Mouse (Mus musculus): ENCODE measurements around the gene Zfp931. TPM values are rescaled to one million over a fixed set of nuclear protein-coding genes. Genes with fewer than 3 reads are reported as not detected.
"Not testable (repeated sequence)": the region's sequence is repeated elsewhere in the genome, so short reads cannot be mapped to it uniquely, and the experiment has no call there.

Zfp931 gene
- 14.6 and 14.9 TPM in 2 replicates for polyA plus RNA-seq (2014; fragmentation: Nextera tagmentation; extraction: Ambion mirVana)

- not testable (repeated sequence) for ATAC-seq (ENCODE audit: low FRiP score); H3K27ac ChIP-seq; DNase-seq (ENCODE audit: low spot score); H3K36me3 ChIP-seq (replicated peaks; ENCODE audit: control insufficient read depth, insufficient read depth); H3K9me3 ChIP-seq (ENCODE audit: control insufficient read depth, low read length); H3K4me1 ChIP-seq (replicated peaks; ENCODE audit: control insufficient read depth, insufficient read depth, low read length); H3K27me3 ChIP-seq (ENCODE audit: control insufficient read depth, insufficient read depth, low read length)
- 0% methylated on average over 2 of the region's 14 CpGs for WGBS
- H3K9ac ChIP-seq = peak within 1 kb of the TSS; percentile 47; the same call in 1 of the 2 replicates
- H3K4me2 ChIP-seq (replicated peaks) = peak within 1 kb of the TSS; percentile 50
- peak within 1 kb of the TSS; percentile 32 for H3K4me3 ChIP-seq (replicated peaks; ENCODE audit: low read length)
Observed at GRCm38 (mm10) chr2:178078166-178078717, at the start of gene Zfp931. TSS of gene Zfp931 (minus strand) at chr2:178078476.

DNA sequence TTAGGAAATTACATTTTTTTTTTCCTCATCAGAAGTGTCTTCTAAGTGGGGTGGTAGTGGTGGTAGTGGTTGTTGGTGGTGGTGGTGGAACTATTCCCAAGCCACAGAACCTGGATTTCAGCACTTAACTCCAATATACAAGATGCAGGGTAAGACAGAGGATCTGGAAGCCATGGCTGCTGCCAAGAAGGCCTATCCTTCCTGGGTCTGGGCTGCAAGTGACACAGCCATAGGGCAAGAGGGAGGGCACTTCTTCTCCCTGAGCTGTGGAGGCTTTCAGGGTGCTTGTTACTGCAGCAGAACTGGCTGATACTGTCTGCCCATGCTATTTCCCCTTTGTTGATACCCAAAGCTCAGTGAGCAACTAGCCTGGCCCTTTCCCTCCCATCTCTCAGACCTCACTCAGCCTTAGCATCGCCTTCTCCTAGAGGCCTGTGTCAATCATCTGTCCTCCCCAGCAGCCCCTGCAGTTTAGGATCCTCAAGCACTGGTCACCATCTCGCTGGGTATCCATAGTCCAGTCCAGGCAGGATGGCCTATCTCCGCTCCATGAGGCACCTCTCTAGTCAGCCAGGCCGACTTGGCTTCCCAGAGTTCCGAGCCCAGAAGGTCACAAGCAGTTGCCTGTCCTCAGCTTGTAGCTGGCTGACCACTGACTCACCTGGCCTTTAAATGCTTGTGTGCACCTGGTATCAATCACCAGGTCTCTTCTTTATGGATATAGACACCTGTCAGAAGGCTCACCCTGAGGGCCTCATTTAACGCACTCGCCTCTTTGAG, 48.0 kb upstream of the Zfp931 start:
- Histone ChIP-seq H3K36me3 (replicated peaks; ENCODE audit: control insufficient read depth, insufficient read depth) (no peaks in the 10 kb centered on the region), H3K9me3 (ENCODE audit: control insufficient read depth, low read length) (no peaks in the 10 kb centered on the region), H3K27me3 (ENCODE audit: control insufficient read depth, insufficient read depth, low read length) (no peaks in the 10 kb centered on the region), H3K9ac (no peak overlapping the region), H3K4me3 (replicated peaks; ENCODE audit: low read length) (no peak overlapping the region), H3K4me2 (replicated peaks) (no peak overlapping the region), H3K4me1 (replicated peaks; ENCODE audit: control insufficient read depth, insufficient read depth, low read length) (no peaks in the 10 kb centered on the region), H3K27ac (no peak overlapping the region)
- DNase-seq (ENCODE audit: low spot score) (no peak), ATAC-seq (ENCODE audit: low FRiP score) (no peak)
- 96% methylated on average over 7 of the region's 7 CpGs for WGBS

DNA sequence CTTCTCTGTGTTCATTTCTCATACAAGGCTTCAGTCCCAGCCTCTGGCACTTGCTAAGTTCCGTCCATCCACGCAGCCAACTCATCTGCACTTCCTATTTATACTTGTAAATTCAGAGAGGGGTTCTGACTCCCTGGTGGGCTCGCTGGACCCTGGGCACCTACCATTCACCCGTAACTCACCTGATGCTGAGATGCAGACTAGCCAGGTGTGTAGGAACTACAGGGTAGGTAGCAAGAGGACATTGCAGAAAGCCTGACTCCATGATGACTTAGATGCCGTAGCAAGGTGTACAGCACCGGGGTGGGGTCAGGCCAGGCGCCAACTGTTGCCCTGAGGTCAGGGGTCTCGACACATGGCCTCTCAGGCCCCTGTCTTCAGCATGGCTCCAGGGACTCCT, 47.2 kb upstream of the Zfp931 start:
- Histone ChIP-seq H3K9me3 (ENCODE audit: control insufficient read depth, low read length) (no peaks in the 10 kb centered on the region), H3K4me1 (replicated peaks; ENCODE audit: control insufficient read depth, insufficient read depth, low read length) (no peaks in the 10 kb centered on the region), H3K9ac (no peak overlapping the region), H3K27me3 (ENCODE audit: control insufficient read depth, insufficient read depth, low read length) (no peaks in the 10 kb centered on the region), H3K4me2 (replicated peaks) (no peak overlapping the region), H3K4me3 (replicated peaks; ENCODE audit: low read length) (no peak overlapping the region), H3K27ac (no peak overlapping the region), H3K36me3 (replicated peaks; ENCODE audit: control insufficient read depth, insufficient read depth) (no peaks in the 10 kb centered on the region)
- no peak for ATAC-seq (ENCODE audit: low FRiP score)
- WGBS = 82% methylated on average over 8 of the region's 8 CpGs
- no peak for DNase-seq (ENCODE audit: low spot score)

DNA sequence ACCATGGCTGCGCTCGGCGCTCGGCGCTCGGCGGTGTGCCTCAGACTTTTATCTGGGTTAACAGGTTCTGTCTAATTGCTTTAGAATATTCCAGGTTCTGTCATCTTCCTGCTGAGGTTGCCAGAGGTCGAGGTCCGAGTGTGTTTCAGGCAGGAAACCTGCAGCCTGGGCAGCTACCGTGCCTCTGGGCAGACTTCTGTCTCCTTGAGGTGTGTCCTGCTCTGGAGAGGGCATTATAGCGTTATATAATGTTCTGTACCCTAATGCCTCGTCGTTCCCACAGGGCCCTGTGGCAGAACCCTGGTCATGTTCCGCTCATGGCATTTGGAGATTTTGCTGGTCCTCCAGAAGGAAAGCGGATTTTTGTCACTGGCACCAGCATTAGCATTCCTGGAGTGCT, 45.2 kb upstream of the Zfp931 start:
- 86% methylated on average over 15 of the region's 15 CpGs for WGBS
- H3K36me3 ChIP-seq (replicated peaks; ENCODE audit: control insufficient read depth, insufficient read depth) = no peaks in the 10 kb centered on the region
- ATAC-seq (ENCODE audit: low FRiP score) (no peak), DNase-seq (ENCODE audit: low spot score) (no peak)
- H3K27ac ChIP-seq = no peak overlapping the region
- H3K9me3 ChIP-seq (ENCODE audit: control insufficient read depth, low read length) = no peaks in the 10 kb centered on the region
- no peak overlapping the region for H3K4me3 ChIP-seq (replicated peaks; ENCODE audit: low read length)
- H3K9ac ChIP-seq = no peak overlapping the region
- peaks cover 6% of the 10 kb centered on the region for H3K4me1 ChIP-seq (replicated peaks; ENCODE audit: control insufficient read depth, insufficient read depth, low read length)
- peaks cover 12% of the 10 kb centered on the region for H3K27me3 ChIP-seq (ENCODE audit: control insufficient read depth, insufficient read depth, low read length)
- no peak overlapping the region for H3K4me2 ChIP-seq (replicated peaks)

- peaks cover 17% of the 10 kb centered on the region for H3K27me3 ChIP-seq (ENCODE audit: control insufficient read depth, insufficient read depth, low read length)
- H3K4me1 ChIP-seq (replicated peaks; ENCODE audit: control insufficient read depth, insufficient read depth, low read length) = peaks cover 6% of the 10 kb centered on the region
- no peak overlapping the region for H3K4me3 ChIP-seq (replicated peaks; ENCODE audit: low read length)
- 30% methylated on average over 4 of the region's 4 CpGs for WGBS
- no peak overlapping the region for H3K4me2 ChIP-seq (replicated peaks)
- ATAC-seq (ENCODE audit: low FRiP score) (no peak), DNase-seq (ENCODE audit: low spot score) (no peak)
- H3K36me3 ChIP-seq (replicated peaks; ENCODE audit: control insufficient read depth, insufficient read depth) = no peaks in the 10 kb centered on the region
- H3K27ac ChIP-seq = no peak overlapping the region
- H3K9ac ChIP-seq = no peak overlapping the region
- H3K9me3 ChIP-seq (ENCODE audit: control insufficient read depth, low read length) = no peaks in the 10 kb centered on the region
Observed at GRCm38 (mm10) chr2:178121946-178122665, 43.8 kb upstream of the Zfp931 start.

GRCm38 (mm10) chr2:178121375-178121688, 43.1 kb upstream of the Zfp931 start:
- 25% methylated on average over 2 of the region's 2 CpGs for WGBS

GRCm38 (mm10) chr2:178120651-178121374, 42.5 kb upstream of the Zfp931 start:
- Histone ChIP-seq H3K4me3 (replicated peaks; ENCODE audit: low read length) (no peak overlapping the region), H3K4me2 (replicated peaks) (no peak overlapping the region), H3K36me3 (replicated peaks; ENCODE audit: control insufficient read depth, insufficient read depth) (no peaks in the 10 kb centered on the region), H3K4me1 (replicated peaks; ENCODE audit: control insufficient read depth, insufficient read depth, low read length) (peaks cover 6% of the 10 kb centered on the region), H3K27ac (no peak overlapping the region), H3K9ac (no peak overlapping the region), H3K9me3 (ENCODE audit: control insufficient read depth, low read length) (no peaks in the 10 kb centered on the region), H3K27me3 (ENCODE audit: control insufficient read depth, insufficient read depth, low read length) (peaks cover 17% of the 10 kb centered on the region)
- 88% methylated on average over 8 of the region's 8 CpGs for WGBS
- no peak; the same call in 1 of the 2 replicates for ATAC-seq (ENCODE audit: low FRiP score)
- DNase-seq (ENCODE audit: low spot score) = no peak

More at GRCm38 (mm10) chr2:178121375-178121688, 43.1 kb upstream of the Zfp931 start:
- Histone ChIP-seq H3K36me3 (replicated peaks; ENCODE audit: control insufficient read depth, insufficient read depth) (no peaks in the 10 kb centered on the region), H3K27ac (no peak overlapping the region), H3K4me3 (replicated peaks; ENCODE audit: low read length) (no peak overlapping the region), H3K9ac (no peak overlapping the region), H3K27me3 (ENCODE audit: control insufficient read depth, insufficient read depth, low read length) (peaks cover 17% of the 10 kb centered on the region), H3K9me3 (ENCODE audit: control insufficient read depth, low read length) (no peaks in the 10 kb centered on the region), H3K4me1 (replicated peaks; ENCODE audit: control insufficient read depth, insufficient read depth, low read length) (peaks cover 6% of the 10 kb centered on the region), H3K4me2 (replicated peaks) (no peak overlapping the region)
- no peak for ATAC-seq (ENCODE audit: low FRiP score)
- DNase-seq (ENCODE audit: low spot score) = no peak

DNA sequence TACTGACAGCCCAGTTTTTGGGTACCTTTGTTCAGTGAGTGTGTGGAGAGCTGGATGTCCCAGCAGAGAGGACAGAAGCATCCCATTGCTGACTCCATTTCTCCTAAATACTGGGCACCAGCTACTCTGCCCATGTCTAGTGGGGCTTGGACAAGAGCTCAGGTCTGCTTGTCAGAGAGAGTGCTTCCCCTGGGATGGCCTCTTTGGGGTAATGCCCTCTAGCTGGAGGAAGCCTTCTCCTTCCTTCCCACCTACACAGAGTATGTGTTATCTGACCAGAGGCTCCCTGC, 42.0 kb upstream of the Zfp931 start:
- Histone ChIP-seq H3K9ac (no peak overlapping the region), H3K4me3 (replicated peaks; ENCODE audit: low read length) (no peak overlapping the region), H3K9me3 (ENCODE audit: control insufficient read depth, low read length) (no peaks in the 10 kb centered on the region), H3K27me3 (ENCODE audit: control insufficient read depth, insufficient read depth, low read length) (peaks cover 17% of the 10 kb centered on the region), H3K4me1 (replicated peaks; ENCODE audit: control insufficient read depth, insufficient read depth, low read length) (peaks cover 6% of the 10 kb centered on the region), H3K4me2 (replicated peaks) (no peak overlapping the region), H3K27ac (no peak overlapping the region), H3K36me3 (replicated peaks; ENCODE audit: control insufficient read depth, insufficient read depth) (no peaks in the 10 kb centered on the region)
- no peak; the same call in 1 of the 2 replicates for ATAC-seq (ENCODE audit: low FRiP score)
- DNase-seq (ENCODE audit: low spot score) = no peak

Measured in hindbrain, embryonic 14.5 days (tissue).